Mouse (Mus musculus) c-Kit-negative CD71-positive TER-119-positive erythroid progenitor cells, embryonic 14.5 days (primary cell): ENCODE measurements around the gene Olfr524.

ENCODE experiments used
- DNase-seq: peaks from one replicate; pipeline ENCODE4 v3.0.0-alpha.2; 2013; ENCODE audit warnings: low read depth, low spot score

Olfr524 gene

DNA sequence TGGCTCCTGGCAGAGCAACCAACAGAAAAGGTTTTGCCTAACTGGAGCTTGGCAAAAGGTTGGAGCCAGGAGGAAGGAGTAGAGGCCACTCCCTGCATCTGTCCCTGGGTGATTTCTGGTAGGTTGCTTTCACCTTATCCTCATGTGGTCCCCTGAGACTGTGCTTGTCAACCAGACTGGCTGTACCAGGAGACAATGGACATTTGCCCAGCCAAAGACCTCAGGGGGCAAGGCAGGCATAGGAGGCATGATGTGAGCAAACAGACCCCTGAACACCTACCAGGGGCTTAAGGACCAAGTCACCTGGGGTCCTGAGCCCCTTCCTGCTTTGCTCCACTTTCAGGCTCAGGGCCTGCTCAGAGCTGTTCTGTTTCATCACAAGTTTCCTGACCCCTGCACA lies at the start of gene Olfr524:
Gene Olfr524 (minus strand): TSS at position 101 of the 400 bp plus-strand sequence.
- no peak for DNase-seq

GRCm38 (mm10) chr7:140253780-140254299 lies 48.1 kb upstream of the Olfr524 start:
- DNase-seq: no peak

DNA sequence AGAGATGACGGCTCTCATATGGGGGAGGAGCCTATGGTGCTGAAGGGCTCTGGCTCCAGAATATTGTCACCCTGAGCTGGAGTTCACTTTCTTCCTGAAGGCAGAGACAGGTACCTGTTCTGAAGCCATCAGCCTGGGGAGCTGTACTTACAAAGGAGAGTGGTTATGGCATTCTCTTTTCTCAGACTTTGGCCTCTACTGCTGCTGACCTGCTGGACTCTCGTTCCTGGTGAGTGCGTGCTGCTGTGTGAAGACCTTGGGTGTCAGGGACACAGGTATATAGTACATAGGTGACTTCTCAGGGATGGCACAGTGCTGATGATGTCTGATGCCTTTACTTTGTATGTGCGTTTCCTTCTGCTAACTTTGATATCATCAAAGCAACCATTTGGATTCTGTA lies 41.5 kb upstream of the Olfr524 start, which contains the start of gene 5830411N06Rik:
Gene 5830411N06Rik (plus strand): TSS at position 69 of the 400 bp plus-strand sequence.
- DNase-seq: no peak

DNA sequence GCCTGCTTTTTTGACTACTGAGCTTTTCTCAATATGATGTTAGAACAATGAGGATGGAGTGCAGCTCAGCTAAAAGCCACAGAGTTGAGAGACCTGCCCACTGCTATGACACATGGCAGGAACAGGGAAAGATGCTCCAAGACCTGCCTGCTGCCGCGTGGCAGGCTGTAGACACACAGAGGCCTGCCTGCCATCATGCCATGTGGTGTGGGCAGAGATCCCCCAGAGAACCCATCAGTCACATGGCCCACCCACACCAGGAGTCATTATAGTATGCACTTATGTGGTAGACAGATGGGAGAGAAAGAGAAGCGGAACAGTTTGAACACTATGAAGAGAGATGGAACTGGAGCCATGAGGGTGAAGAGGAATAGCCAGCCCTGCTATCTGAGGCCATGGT lies 27.9 kb upstream of the Olfr524 start:
- DNase-seq: no peak

DNA sequence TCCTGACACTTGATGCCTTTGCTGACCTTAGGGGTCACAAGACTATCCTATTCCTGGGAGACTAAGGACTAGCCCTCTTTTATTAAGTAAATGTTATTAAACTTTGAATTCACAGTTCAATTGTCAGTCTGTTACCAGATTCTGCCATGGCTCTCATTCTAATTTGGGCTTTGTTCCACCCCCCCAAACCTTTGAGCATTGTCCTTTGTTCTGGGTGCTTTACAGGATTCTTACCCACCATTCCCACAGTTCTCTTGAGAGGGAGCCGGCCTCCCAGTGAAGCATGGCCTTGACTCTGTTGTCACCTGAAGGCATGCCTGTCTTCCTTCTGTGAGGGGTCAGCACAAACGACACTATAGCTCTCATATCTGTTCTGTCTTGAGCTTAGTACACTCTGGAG lies 25.3 kb upstream of the Olfr524 start:
- DNase-seq: no peak

GRCm38 (mm10) chr7:140228476-140228875 lies 22.7 kb upstream of the Olfr524 start:
- DNase-seq: no peak

DNA sequence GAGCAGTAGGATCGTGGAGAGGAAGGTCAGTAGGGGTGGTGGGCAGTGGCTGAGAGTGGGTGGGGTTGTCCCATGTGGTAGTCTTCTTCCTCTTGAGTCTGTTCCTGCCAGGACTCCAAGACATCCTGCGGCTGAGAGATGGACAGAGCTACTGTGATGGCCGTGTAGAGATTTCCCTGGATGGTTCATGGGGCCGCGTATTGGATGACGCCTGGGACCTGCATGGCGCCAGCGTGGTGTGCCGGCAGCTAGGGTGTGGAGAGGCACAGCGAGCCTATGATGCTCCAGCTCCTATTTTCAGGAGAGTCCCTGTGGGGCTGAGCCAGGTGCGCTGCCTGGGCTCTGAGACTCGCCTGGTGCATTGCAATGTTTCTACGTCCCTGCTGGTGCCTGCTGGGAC lies 18.4 kb upstream of the Olfr524 start:
- DNase-seq: no peak

- DNase-seq: no peak
Observed at GRCm38 (mm10) chr7:140220375-140220774, 14.6 kb upstream of the Olfr524 start.

DNA sequence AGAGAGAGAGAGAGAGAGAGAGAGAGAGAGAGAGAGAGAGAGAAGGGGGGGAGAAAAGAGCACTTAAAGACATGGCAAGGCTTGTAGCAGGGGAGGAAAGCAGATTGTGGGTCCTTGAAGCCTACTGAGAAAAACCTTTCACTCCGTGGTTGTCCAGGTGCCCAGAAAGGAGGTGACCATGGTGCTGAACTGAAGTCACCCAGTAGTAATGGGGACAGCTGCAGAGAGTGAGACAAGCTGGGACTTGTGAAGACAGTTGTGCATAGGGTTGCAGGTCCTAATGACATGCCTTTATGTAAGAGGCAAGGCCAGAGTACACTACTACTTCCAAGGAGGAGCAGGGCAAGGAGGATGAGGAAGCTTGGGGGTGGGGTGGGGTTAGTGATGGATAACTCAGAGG lies 13.5 kb upstream of the Olfr524 start:
- DNase-seq: no peak

DNA sequence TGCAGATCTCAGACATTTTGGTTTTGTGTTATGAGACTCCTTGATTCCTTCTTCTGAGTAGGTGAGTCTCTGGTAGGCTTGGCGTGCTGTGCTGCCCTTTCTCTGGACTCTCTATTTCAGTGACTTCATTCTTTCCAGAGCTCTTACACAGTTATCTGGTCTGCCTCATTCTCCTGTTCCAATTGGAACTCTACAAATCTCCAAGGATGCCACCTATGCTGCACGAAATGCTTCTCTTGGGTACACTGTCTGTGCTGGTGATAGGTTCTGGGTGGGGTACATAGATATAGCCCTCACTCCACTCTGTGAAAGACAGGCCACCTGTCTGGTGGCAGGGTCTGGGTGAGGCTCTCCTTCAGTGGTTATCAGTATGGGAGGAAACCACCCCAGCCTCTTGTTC lies 12.2 kb upstream of the Olfr524 start, which contains the start of gene Cd163l1:
Gene Cd163l1 (plus strand): TSS at position 301 of the 400 bp plus-strand sequence.
- no peak for DNase-seq

- DNase-seq: no peak
Observed at GRCm38 (mm10) chr7:140213841-140214240, 8.1 kb upstream of the Olfr524 start.

- DNase-seq: no peak
Observed at GRCm38 (mm10) chr7:140208677-140209076, 2.9 kb upstream of the Olfr524 start.

GRCm38 (mm10) chr7:140208153-140208552 lies 2.4 kb upstream of the Olfr524 start:
- no peak for DNase-seq

DNA sequence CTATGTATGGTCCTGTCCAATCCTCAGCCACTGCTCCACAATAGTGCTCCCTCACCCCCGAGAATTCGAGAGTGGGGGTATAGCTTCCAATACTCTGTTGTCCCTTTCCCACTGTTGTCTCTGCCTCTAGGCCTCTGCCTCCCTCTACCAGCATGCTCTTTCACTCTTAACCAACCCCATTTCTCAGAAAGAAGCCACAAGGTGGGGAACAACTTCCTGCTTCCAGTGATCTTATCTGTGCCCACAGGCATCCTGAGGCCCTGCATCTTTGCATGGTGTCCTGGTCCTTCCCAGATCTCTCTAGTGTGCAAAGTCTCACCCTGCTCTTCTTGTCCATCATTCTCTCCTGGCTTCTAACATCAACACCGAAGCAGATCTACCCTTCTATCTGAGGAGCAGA lies 1.1 kb upstream of the Olfr524 start:
- no peak for DNase-seq

GRCm38 (mm10) chr7:140201090-140201489 lies 4.7 kb downstream of the Olfr524 start:
- no peak for DNase-seq

GRCm38 (mm10) chr7:140196002-140196401 lies 9.8 kb downstream of the Olfr524 start:
- DNase-seq: no peak

GRCm38 (mm10) chr7:140194031-140194430 lies 11.7 kb downstream of the Olfr524 start:
- DNase-seq: no peak

GRCm38 (mm10) chr7:140192851-140193250 lies 12.9 kb downstream of the Olfr524 start:
- no peak for DNase-seq

DNA sequence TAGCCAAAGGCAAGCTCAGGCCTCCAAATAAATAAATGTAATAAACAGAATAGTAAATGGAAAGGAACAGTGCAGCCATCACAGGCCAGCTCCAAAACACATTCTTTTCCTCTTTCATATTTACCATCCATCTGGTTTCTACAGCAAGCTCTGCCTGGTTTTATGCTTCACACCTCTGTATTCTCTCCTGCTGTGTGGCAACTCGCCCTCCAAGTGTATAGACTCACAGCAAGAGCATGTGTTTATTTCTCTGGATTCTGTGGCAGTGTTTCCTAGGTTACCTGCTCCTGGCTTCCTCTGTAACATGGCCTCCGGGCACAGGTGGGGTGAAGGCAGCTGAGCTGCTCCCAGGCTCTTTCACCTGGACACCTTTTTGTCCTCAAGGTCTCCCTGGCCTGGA lies 13.3 kb downstream of the Olfr524 start:
- DNase-seq: no peak

GRCm38 (mm10) chr7:140190435-140190834 lies 15.3 kb downstream of the Olfr524 start:
- no peak for DNase-seq

- peak; percentile 13 for DNase-seq
Observed at GRCm38 (mm10) chr7:140188391-140189328, 17.1 kb downstream of the Olfr524 start.

- DNase-seq: no peak
Observed at GRCm38 (mm10) chr7:140187721-140188390, 17.9 kb downstream of the Olfr524 start.
